Mouse (Mus musculus) midbrain, embryonic 14.5 days (tissue): Measurements from ENCODE around the gene Cga. TPM values are rescaled to one million over a fixed set of nuclear protein-coding genes. Genes with fewer than 3 reads are reported as not detected.
A peak's percentile ranks its signal among the peaks of the same experiment; 100 is the strongest.

Source experiments
- ATAC-seq: fragments of 200-750 bp; cut with Nextera tagmentation; 2 replicates; pipeline ENCODE4 v1.8.0; 2017; ENCODE audit warnings: moderate number of reproducible peaks, moderate library complexity; ENCODE audit not compliant: low FRiP score, low TSS enrichment
- DNase-seq: peaks from one replicate; pipeline ENCODE4 v3.0.0-alpha.2; 2015
- H3K27ac ChIP-seq: fragments of 300-500 bp; sonication (generic); replicated peaks from 2 replicates; pipeline ENCODE4 v1.5.1; 2014; ENCODE audit warnings: mild to moderate bottlenecking, low read depth, low read length, moderate library complexity
- H3K27me3 ChIP-seq: fragments of 300-500 bp; sonication (generic); 2 replicates; pipeline ENCODE4 v1.6.1; 2014; ENCODE audit warnings: low read length, control low read depth, mixed read lengths; ENCODE audit not compliant: control insufficient read depth, insufficient read depth
- H3K36me3 ChIP-seq: fragments of 300-500 bp; sonication (generic); 2 replicates; pipeline ENCODE4 v1.6.1; 2014; ENCODE audit warnings: low read length, control low read depth; ENCODE audit not compliant: control insufficient read depth, insufficient read depth
- H3K4me1 ChIP-seq: fragments of 300-500 bp; sonication (generic); 2 replicates; pipeline ENCODE4 v1.6.1; 2014; ENCODE audit warnings: mild to moderate bottlenecking, antibody characterized with exemption, low read length, control low read depth; ENCODE audit not compliant: control insufficient read depth, insufficient read depth
- H3K4me2 ChIP-seq: fragments of 300-500 bp; sonication (generic); 2 replicates; pipeline ENCODE4 v1.6.1; 2014; ENCODE audit warnings: mild to moderate bottlenecking, low read length, moderate library complexity
- H3K4me3 ChIP-seq: fragments of 300-500 bp; sonication (generic); replicated peaks from 2 replicates; pipeline ENCODE4 v1.5.1; 2014; ENCODE audit warnings: low read depth, low read length
- H3K9ac ChIP-seq: fragments of 300-500 bp; sonication (generic); replicated peaks from 2 replicates; pipeline ENCODE4 v1.6.1; 2014; ENCODE audit warnings: mild to moderate bottlenecking, low read length, moderate library complexity
- H3K9me3 ChIP-seq: fragments of 300-500 bp; sonication (generic); 2 replicates; pipeline ENCODE4 v1.6.1; 2016; ENCODE audit warnings: low read length, control low read depth, mixed read lengths; ENCODE audit not compliant: control insufficient read depth
- WGBS: fragments of 180-500 bp; shearing (Covaris S2); extraction: QIAGEN DNeasy Blood & Tissue Kit; methylation state at CpG from one replicate; pipeline ENCODE4 v1.1.7; 2014; 5-methylcytosine and 5-hydroxymethylcytosine counted together
- polyA plus RNA-seq: library from polyadenylated mRNA; unstranded; fragments of >200 nt; fragmentation: Nextera tagmentation; extraction: Ambion mirVana; gene quantifications from 2 replicates; pipeline ENCODE4 v1.2.1, GENCODE M21; 2014

The Cga gene
- polyA plus RNA-seq, 1 experiment from 2014 or later: not detected

DNA sequence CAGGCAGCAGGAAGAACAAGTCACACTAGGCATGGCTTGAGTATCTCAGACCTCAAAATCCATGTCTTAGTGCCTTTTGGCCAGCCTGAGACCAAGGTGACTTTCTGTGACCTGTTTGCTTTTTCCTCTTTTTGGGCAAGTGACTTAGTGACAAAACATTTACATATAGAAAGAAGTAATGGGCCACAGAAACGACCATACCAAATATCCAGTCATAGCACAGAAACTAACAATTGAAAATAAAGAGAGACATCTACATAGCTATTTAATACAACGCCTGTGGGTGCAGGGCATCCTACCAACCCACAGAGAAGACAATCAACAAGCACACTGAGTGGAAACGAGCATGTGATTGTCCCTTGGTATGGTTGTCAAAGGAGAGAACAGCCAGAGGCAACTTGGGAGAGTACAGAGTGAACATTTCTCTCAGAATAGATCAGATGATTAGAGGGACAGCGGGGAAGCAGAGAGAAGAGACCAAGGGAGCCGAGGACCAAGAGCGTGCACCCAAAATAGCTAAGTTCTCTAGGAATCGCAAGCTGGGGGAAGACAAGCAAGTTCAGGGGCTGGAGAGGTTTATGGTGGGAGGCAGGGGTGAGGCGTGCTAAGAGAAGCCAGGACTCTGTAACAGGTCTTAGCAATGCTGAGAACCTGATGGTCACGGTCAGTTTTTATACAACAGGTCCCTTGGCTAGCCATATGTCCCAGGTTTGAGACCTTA, 7.8 kb upstream of the Cga start:
- H3K4me1 ChIP-seq: peaks cover 24% of the 10 kb centered on the region
- H3K36me3 ChIP-seq: no peaks in the 10 kb centered on the region
- no peak for ATAC-seq
- H3K4me3 ChIP-seq: peak overlapping the region; percentile 70
- H3K9ac ChIP-seq: peak overlapping the region; percentile 80; the same call in 1 of the 2 replicates
- H3K27me3 ChIP-seq: 0 out of 2 replicates have a peak, but pooled peaks cover 5% of the 10 kb centered on the region
- WGBS: 62% methylated on average over 9 of the region's 9 CpGs
- no peaks in the 10 kb centered on the region for H3K9me3 ChIP-seq
- H3K4me2 ChIP-seq: peak overlapping the region; percentile 82
- no peak for DNase-seq
- peak overlapping the region; percentile 93 for H3K27ac ChIP-seq

DNA sequence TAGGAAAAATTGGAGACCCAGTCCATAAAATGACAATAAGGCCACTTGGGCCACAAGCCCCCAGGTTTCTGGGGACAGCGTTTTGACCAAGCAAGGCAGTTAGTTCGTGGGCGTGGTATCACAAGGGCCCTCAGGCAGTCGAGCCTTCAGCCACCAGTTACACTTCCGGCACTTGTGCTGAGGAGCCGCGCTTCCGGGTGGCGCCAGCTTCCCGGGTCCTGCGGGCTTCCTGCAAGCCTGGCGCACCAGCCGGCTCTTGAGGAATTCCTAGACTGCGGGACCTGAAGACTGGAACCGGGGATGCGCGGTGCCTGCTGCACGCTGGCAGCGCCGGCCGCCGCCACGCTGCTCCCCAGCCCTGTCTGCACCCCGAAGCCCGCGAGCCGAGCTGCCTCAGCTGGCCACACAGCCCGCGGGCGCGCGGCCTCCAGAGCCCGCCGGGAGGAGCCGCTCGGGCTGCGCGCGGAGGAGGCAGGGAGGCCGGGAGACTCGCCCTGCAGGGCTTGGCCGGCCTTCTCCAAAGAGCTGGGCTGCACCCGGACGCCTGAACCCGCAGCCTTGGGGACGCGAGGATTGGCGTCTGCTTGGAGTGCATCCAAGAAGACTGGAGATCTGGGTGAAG, 7.0 kb upstream of the Cga start:
- Histone ChIP-seq H3K4me3 (peak overlapping the region; percentile 70), H3K36me3 (no peaks in the 10 kb centered on the region), H3K9ac (peak overlapping the region; percentile 80), H3K27ac (peak overlapping the region; percentile 93), H3K4me1 (peaks cover 16% of the 10 kb centered on the region), H3K9me3 (no peaks in the 10 kb centered on the region), H3K4me2 (peak overlapping the region; percentile 82), H3K27me3 (0 out of 2 replicates have a peak, but pooled peaks cover 5% of the 10 kb centered on the region)
- ATAC-seq: peak; percentile 62
- DNase-seq: peak; percentile 89
- WGBS: under 1% methylated on average over 48 of the region's 48 CpGs

GRCm38 (mm10) chr4:34887295-34887694, 6.3 kb upstream of the Cga start:
- peak overlapping the region; percentile 93; the same call in 1 of the 2 replicates for H3K27ac ChIP-seq
- 12% methylated on average over 7 of the region's 7 CpGs for WGBS
- H3K9me3 ChIP-seq: no peaks in the 10 kb centered on the region
- DNase-seq (no peak), ATAC-seq (no peak)
- H3K4me2 ChIP-seq: peak overlapping the region; percentile 82
- peaks cover 14% of the 10 kb centered on the region for H3K4me1 ChIP-seq
- 0 out of 2 replicates have a peak, but pooled peaks cover 5% of the 10 kb centered on the region for H3K27me3 ChIP-seq
- H3K4me3 ChIP-seq: peak overlapping the region; percentile 70
- H3K9ac ChIP-seq: peak overlapping the region; percentile 80
- H3K36me3 ChIP-seq: no peaks in the 10 kb centered on the region

DNA sequence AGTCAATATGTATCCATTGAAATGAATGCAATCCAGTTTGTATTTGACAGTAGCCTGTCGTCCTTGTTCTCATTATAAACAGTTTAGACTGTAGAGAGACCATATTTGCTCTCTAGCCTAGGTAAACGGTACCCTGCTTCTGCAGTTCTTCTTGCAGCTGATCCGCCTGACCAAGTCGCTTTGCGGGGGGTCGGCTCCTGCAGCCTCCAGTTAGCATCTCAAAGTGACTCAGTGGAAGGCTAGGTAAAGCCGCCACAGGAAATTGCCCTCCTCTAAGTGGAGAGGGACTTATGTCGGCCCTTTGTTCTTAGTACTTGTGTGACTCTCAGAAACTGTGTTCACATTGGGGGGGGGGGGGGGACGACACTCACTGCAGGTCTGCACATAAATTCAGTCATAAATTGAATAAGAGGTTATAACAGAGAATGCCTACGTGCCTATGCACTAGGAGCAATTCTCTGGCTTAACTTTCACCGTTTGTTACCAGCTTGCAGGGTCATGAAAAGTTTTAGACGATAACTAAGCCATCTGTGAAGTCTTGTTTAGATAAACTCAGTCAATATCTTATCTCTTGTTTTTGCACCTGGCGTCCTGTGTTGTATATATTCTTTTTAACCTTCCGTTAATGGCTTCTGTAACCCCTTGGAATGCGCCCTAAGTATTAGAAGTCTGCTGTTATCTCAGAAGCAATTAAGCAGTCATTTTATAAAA, 4.3 kb upstream of the Cga start:
- DNase-seq: no peak
- peaks cover 8% of the 10 kb centered on the region for H3K4me1 ChIP-seq
- H3K27me3 ChIP-seq: 0 out of 2 replicates have a peak, but pooled peaks cover 5% of the 10 kb centered on the region
- ATAC-seq: no peak
- no peaks in the 10 kb centered on the region for H3K36me3 ChIP-seq
- no peak overlapping the region for H3K4me3 ChIP-seq
- H3K9me3 ChIP-seq: no peaks in the 10 kb centered on the region
- no peak overlapping the region for H3K27ac ChIP-seq
- H3K4me2 ChIP-seq: no peak overlapping the region
- WGBS: 9% methylated on average over 15 of the region's 15 CpGs
- H3K9ac ChIP-seq: no peak overlapping the region

DNA sequence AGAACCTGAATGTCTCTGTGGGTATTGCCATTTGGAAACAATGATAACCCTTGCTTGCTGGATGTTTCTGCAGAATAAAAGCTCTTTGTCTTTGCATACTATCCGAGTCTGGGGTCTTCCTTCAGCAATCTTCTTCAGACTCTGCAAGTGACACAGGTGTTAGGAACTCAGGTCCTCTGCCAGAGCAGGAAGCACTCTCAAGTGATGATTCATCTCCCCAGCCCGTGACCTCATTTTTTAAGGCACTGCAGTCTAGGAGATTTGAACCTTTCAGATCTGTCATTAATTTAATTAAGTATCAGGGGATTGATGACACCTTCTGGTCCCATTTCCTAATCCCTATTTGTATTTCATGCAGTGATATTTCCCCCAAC, 3.8 kb upstream of the Cga start:
- 26% methylated on average over 2 of the region's 2 CpGs for WGBS
- Histone ChIP-seq H3K9me3 (no peaks in the 10 kb centered on the region), H3K4me1 (peaks cover 8% of the 10 kb centered on the region), H3K4me2 (no peak overlapping the region), H3K9ac (no peak overlapping the region), H3K27ac (no peak overlapping the region), H3K4me3 (no peak overlapping the region), H3K27me3 (0 out of 2 replicates have a peak, but pooled peaks cover 5% of the 10 kb centered on the region), H3K36me3 (no peaks in the 10 kb centered on the region)
- ATAC-seq (no peak), DNase-seq (no peak)

DNA sequence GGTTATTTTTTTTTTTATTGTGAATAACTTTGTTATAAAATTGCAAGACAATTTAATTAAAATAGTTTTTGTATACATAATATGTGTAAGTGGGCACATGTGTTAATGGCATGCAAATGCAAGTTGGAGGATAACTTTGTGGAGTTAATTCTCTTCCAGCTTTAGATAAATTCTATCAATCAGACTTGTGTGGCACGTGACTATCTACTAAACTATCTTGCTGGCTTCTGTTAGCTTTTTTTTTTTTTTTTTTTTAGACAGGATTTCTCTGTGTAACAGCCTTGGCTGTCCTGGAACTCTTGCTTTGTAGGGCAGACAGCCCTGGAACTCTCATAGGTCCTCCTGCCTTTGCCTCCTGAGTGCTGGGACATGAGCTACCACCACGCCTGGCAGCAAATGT, 4.9 kb downstream of the Cga start:
- H3K9me3 ChIP-seq: no peaks in the 10 kb centered on the region

DNA sequence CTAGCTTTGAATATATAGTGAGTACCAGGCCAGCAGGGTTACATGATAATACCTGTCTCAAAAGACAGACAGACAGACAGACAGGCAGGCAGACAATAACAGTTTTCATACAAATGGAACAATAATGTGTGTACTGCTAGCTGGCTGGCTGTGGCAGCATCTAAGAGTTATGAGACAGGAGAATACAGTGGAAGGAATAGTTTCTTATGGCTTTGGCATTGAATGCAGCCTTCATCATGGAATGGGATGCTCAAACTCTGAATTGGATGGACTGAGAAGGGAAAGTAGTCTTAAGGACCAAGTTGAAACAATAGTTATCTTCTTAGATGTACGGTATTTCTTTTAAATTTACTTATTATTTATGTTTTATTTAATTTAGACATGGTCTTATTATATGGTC, 5.7 kb downstream of the Cga start:
- no peak overlapping the region for H3K4me3 ChIP-seq
- WGBS: 91% methylated on average over 1 of the region's 1 CpGs
- H3K36me3 ChIP-seq: no peaks in the 10 kb centered on the region

More for the DNA sequence above, 4.9 kb downstream of the Cga start:
- H3K4me1 ChIP-seq: no peaks in the 10 kb centered on the region
- no peak overlapping the region for H3K4me3 ChIP-seq
- no peak for DNase-seq
- H3K9ac ChIP-seq: no peak overlapping the region
- WGBS: 76% methylated on average over 2 of the region's 2 CpGs
- H3K36me3 ChIP-seq: no peaks in the 10 kb centered on the region
- no peak overlapping the region for H3K4me2 ChIP-seq
- H3K27ac ChIP-seq: no peak overlapping the region
- no peaks in the 10 kb centered on the region for H3K27me3 ChIP-seq
- ATAC-seq: no peak

DNA sequence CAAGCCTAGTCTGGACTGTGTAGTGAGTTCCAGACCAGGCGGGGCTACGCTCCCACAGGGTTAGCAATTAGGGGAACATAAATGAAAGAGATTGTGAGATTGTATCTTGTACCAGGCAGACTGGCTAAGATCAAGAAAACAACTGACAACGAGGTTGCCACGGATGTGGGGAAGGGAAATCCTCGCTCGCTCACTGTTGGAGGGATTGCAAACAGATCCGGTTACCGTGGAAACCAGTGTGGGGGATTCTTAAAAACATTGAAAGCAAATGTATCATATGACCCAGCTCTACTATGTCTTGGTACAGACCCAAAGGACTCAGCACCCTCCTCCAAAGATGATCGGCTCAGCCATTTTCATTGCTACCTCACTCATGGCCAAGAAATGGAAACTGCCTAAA, 6.6 kb downstream of the Cga start:
- H3K4me3 ChIP-seq: no peak overlapping the region
- no peaks in the 10 kb centered on the region for H3K4me1 ChIP-seq
- no peaks in the 10 kb centered on the region for H3K36me3 ChIP-seq
- H3K27ac ChIP-seq: no peak overlapping the region
- peak; percentile 65 for DNase-seq
- WGBS: 48% methylated on average over 9 of the region's 9 CpGs
- no peaks in the 10 kb centered on the region for H3K9me3 ChIP-seq
- no peak overlapping the region for H3K4me2 ChIP-seq
- no peak for ATAC-seq
- no peak overlapping the region for H3K9ac ChIP-seq
- no peaks in the 10 kb centered on the region for H3K27me3 ChIP-seq

More for the DNA sequence above, 5.7 kb downstream of the Cga start:
- H3K9me3 ChIP-seq: no peaks in the 10 kb centered on the region
- no peak overlapping the region for H3K9ac ChIP-seq
- ATAC-seq (no peak), DNase-seq (no peak)
- H3K4me1 ChIP-seq: no peaks in the 10 kb centered on the region
- H3K27ac ChIP-seq: no peak overlapping the region
- no peaks in the 10 kb centered on the region for H3K27me3 ChIP-seq
- H3K4me2 ChIP-seq: no peak overlapping the region
